Mouse (Mus musculus): ENCODE data around the gene Myo18a. TPM values are rescaled to one million over a fixed set of nuclear protein-coding genes. Genes with fewer than 3 reads are reported as not detected.

Gene Myo18a
- polyA plus RNA-seq, 1 experiment from 2014 or later, result 32.4 TPM

- H3K27me3 ChIP-seq (ENCODE audit: insufficient read depth, low read length), result no peaks in the 10 kb centered on the region
- peak overlapping the region; percentile 90 for H3K27ac ChIP-seq (ENCODE audit: low read length)
- no peak overlapping the region; the same call in 1 of the 2 replicates for H3K9ac ChIP-seq (replicated peaks; ENCODE audit: low read length)
- H3K4me2 ChIP-seq (replicated peaks; ENCODE audit: low read depth, low read length), result no peak overlapping the region
- no peaks in the 10 kb centered on the region for H3K36me3 ChIP-seq (ENCODE audit: insufficient read depth, low read length)
- WGBS, result 49% methylated on average over 12 of the region's 12 CpGs
- no peak overlapping the region for H3K4me3 ChIP-seq (ENCODE audit: low read length)
- peaks cover 36% of the 10 kb centered on the region for H3K4me1 ChIP-seq (ENCODE audit: insufficient read depth, low read length)
- H3K9me3 ChIP-seq (ENCODE audit: low read length), result no peaks in the 10 kb centered on the region
- peak; percentile 29; the same call in 1 of the 2 replicates for ATAC-seq (ENCODE audit: low FRiP score, low TSS enrichment)
These were observed 28.9 kb downstream of the Myo18a start for GRCm38 (mm10) chr11:77791752-77792565.

GRCm38 (mm10) chr11:77792566-77792909 lies 29.5 kb downstream of the Myo18a start:
- H3K4me1 ChIP-seq (ENCODE audit: insufficient read depth, low read length), result peaks cover 36% of the 10 kb centered on the region
- H3K9ac ChIP-seq (replicated peaks; ENCODE audit: low read length), result no peak overlapping the region; the same call in none of the 2 replicates
- no peak overlapping the region for H3K4me3 ChIP-seq (ENCODE audit: low read length)
- no peak overlapping the region for H3K4me2 ChIP-seq (replicated peaks; ENCODE audit: low read depth, low read length)
- peak overlapping the region; percentile 90 for H3K27ac ChIP-seq (ENCODE audit: low read length)
- no peaks in the 10 kb centered on the region for H3K9me3 ChIP-seq (ENCODE audit: low read length)
- no peak for ATAC-seq (ENCODE audit: low FRiP score, low TSS enrichment)
- WGBS, result 74% methylated on average over 7 of the region's 7 CpGs
- no peaks in the 10 kb centered on the region for H3K27me3 ChIP-seq (ENCODE audit: insufficient read depth, low read length)
- H3K36me3 ChIP-seq (ENCODE audit: insufficient read depth, low read length), result no peaks in the 10 kb centered on the region

- Histone ChIP-seq H3K9ac (replicated peaks; ENCODE audit: low read length) (peak overlapping the region; percentile 71), H3K27ac (ENCODE audit: low read length) (peak overlapping the region; percentile 73), H3K36me3 (ENCODE audit: insufficient read depth, low read length) (no peaks in the 10 kb centered on the region), H3K9me3 (ENCODE audit: low read length) (no peaks in the 10 kb centered on the region), H3K4me2 (replicated peaks; ENCODE audit: low read depth, low read length) (peak overlapping the region; percentile 70), H3K27me3 (ENCODE audit: insufficient read depth, low read length) (no peaks in the 10 kb centered on the region), H3K4me3 (ENCODE audit: low read length) (peak overlapping the region; percentile 47), H3K4me1 (ENCODE audit: insufficient read depth, low read length) (peaks cover 36% of the 10 kb centered on the region)
- 3% methylated on average over 19 of the region's 19 CpGs for WGBS
- ATAC-seq (ENCODE audit: low FRiP score, low TSS enrichment), result peak; percentile 88
These were observed 30.3 kb downstream of the Myo18a start for GRCm38 (mm10) chr11:77793238-77793930.

GRCm38 (mm10) chr11:77795216-77795615 lies 32.2 kb downstream of the Myo18a start:
- WGBS, result 73% methylated on average over 5 of the region's 5 CpGs
- ATAC-seq (ENCODE audit: low FRiP score, low TSS enrichment), result no peak
- no peaks in the 10 kb centered on the region for H3K36me3 ChIP-seq (ENCODE audit: insufficient read depth, low read length)
- no peaks in the 10 kb centered on the region for H3K27me3 ChIP-seq (ENCODE audit: insufficient read depth, low read length)
- no peak overlapping the region for H3K9ac ChIP-seq (replicated peaks; ENCODE audit: low read length)
- H3K4me2 ChIP-seq (replicated peaks; ENCODE audit: low read depth, low read length), result no peak overlapping the region
- no peaks in the 10 kb centered on the region for H3K9me3 ChIP-seq (ENCODE audit: low read length)
- no peak overlapping the region for H3K27ac ChIP-seq (ENCODE audit: low read length)
- no peak overlapping the region for H3K4me3 ChIP-seq (ENCODE audit: low read length)
- peaks cover 36% of the 10 kb centered on the region for H3K4me1 ChIP-seq (ENCODE audit: insufficient read depth, low read length)

GRCm38 (mm10) chr11:77800491-77800868 lies 37.4 kb downstream of the Myo18a start:
- Histone ChIP-seq H3K4me3 (ENCODE audit: low read length) (0 out of 2 replicates have a peak overlapping the region, but pooled peaks have one; percentile 20), H3K27me3 (ENCODE audit: insufficient read depth, low read length) (no peaks in the 10 kb centered on the region), H3K4me1 (ENCODE audit: insufficient read depth, low read length) (peaks cover 16% of the 10 kb centered on the region), H3K36me3 (ENCODE audit: insufficient read depth, low read length) (no peaks in the 10 kb centered on the region), H3K9me3 (ENCODE audit: low read length) (no peaks in the 10 kb centered on the region), H3K27ac (ENCODE audit: low read length) (peak overlapping the region; percentile 77; the same call in 1 of the 2 replicates), H3K4me2 (replicated peaks; ENCODE audit: low read depth, low read length) (peak overlapping the region; percentile 39; the same call in 1 of the 2 replicates), H3K9ac (replicated peaks; ENCODE audit: low read length) (0 out of 2 replicates have a peak overlapping the region, but pooled peaks have one; percentile 7)
- ATAC-seq (ENCODE audit: low FRiP score, low TSS enrichment), result no peak
- 55% methylated on average over 9 of the region's 9 CpGs for WGBS

GRCm38 (mm10) chr11:77800869-77801701 lies 38.0 kb downstream of the Myo18a start:
- H3K9me3 ChIP-seq (ENCODE audit: low read length), result no peaks in the 10 kb centered on the region
- peak overlapping the region; percentile 39 for H3K4me2 ChIP-seq (replicated peaks; ENCODE audit: low read depth, low read length)
- H3K27me3 ChIP-seq (ENCODE audit: insufficient read depth, low read length), result no peaks in the 10 kb centered on the region
- peak overlapping the region; percentile 77; the same call in 1 of the 2 replicates for H3K27ac ChIP-seq (ENCODE audit: low read length)
- no peaks in the 10 kb centered on the region for H3K36me3 ChIP-seq (ENCODE audit: insufficient read depth, low read length)
- H3K9ac ChIP-seq (replicated peaks; ENCODE audit: low read length), result no peak overlapping the region; the same call in 1 of the 2 replicates
- peaks cover 16% of the 10 kb centered on the region for H3K4me1 ChIP-seq (ENCODE audit: insufficient read depth, low read length)
- peak overlapping the region; percentile 20; the same call in 1 of the 2 replicates for H3K4me3 ChIP-seq (ENCODE audit: low read length)
- WGBS, result 22% methylated on average over 15 of the region's 15 CpGs
- ATAC-seq (ENCODE audit: low FRiP score, low TSS enrichment), result peak; percentile 89

- Histone ChIP-seq H3K4me1 (ENCODE audit: insufficient read depth, low read length) (peaks cover 16% of the 10 kb centered on the region), H3K27ac (ENCODE audit: low read length) (peak overlapping the region; percentile 3; the same call in 1 of the 2 replicates), H3K9me3 (ENCODE audit: low read length) (no peaks in the 10 kb centered on the region), H3K9ac (replicated peaks; ENCODE audit: low read length) (no peak overlapping the region), H3K36me3 (ENCODE audit: insufficient read depth, low read length) (no peaks in the 10 kb centered on the region), H3K27me3 (ENCODE audit: insufficient read depth, low read length) (no peaks in the 10 kb centered on the region), H3K4me3 (ENCODE audit: low read length) (no peak overlapping the region), H3K4me2 (replicated peaks; ENCODE audit: low read depth, low read length) (no peak overlapping the region)
- 66% methylated on average over 9 of the region's 9 CpGs for WGBS
- ATAC-seq (ENCODE audit: low FRiP score, low TSS enrichment), result no peak
These were observed 39.4 kb downstream of the Myo18a start for GRCm38 (mm10) chr11:77802341-77802865.

- no peak overlapping the region for H3K4me3 ChIP-seq (ENCODE audit: low read length)
- no peak overlapping the region for H3K27ac ChIP-seq (ENCODE audit: low read length)
- H3K9me3 ChIP-seq (ENCODE audit: low read length), result no peaks in the 10 kb centered on the region
- ATAC-seq (ENCODE audit: low FRiP score, low TSS enrichment), result no peak
- no peaks in the 10 kb centered on the region for H3K27me3 ChIP-seq (ENCODE audit: insufficient read depth, low read length)
- WGBS, result 29% methylated on average over 2 of the region's 2 CpGs
- H3K36me3 ChIP-seq (ENCODE audit: insufficient read depth, low read length), result no peaks in the 10 kb centered on the region
- H3K4me1 ChIP-seq (ENCODE audit: insufficient read depth, low read length), result peaks cover 5% of the 10 kb centered on the region
- H3K9ac ChIP-seq (replicated peaks; ENCODE audit: low read length), result no peak overlapping the region
- no peak overlapping the region for H3K4me2 ChIP-seq (replicated peaks; ENCODE audit: low read depth, low read length)
These were observed 43.2 kb downstream of the Myo18a start for GRCm38 (mm10) chr11:77806218-77806617.

GRCm38 (mm10) chr11:77806855-77807254 lies 43.8 kb downstream of the Myo18a start:
- Histone ChIP-seq H3K4me1 (ENCODE audit: insufficient read depth, low read length) (no peaks in the 10 kb centered on the region; the same call in 1 of the 2 replicates), H3K4me2 (replicated peaks; ENCODE audit: low read depth, low read length) (no peak overlapping the region), H3K36me3 (ENCODE audit: insufficient read depth, low read length) (no peaks in the 10 kb centered on the region), H3K27ac (ENCODE audit: low read length) (no peak overlapping the region), H3K27me3 (ENCODE audit: insufficient read depth, low read length) (no peaks in the 10 kb centered on the region), H3K9me3 (ENCODE audit: low read length) (no peaks in the 10 kb centered on the region), H3K9ac (replicated peaks; ENCODE audit: low read length) (no peak overlapping the region), H3K4me3 (ENCODE audit: low read length) (no peak overlapping the region)
- ATAC-seq (ENCODE audit: low FRiP score, low TSS enrichment), result no peak
- WGBS, result 75% methylated on average over 6 of the region's 6 CpGs

All from kidney, embryonic 16.5 days (tissue).